Mouse (Mus musculus) heart, embryonic 12.5 days (tissue): ENCODE results near the gene Tesc. TPM values are rescaled to one million over a fixed set of nuclear protein-coding genes. Genes with fewer than 3 reads are reported as not detected.

Source experiments
- ATAC-seq: fragments of 200-750 bp; cut with Nextera tagmentation; 2 replicates; pipeline ENCODE4 v1.8.0; 2017; ENCODE audit warnings: moderate TSS enrichment, moderate library complexity; ENCODE audit not compliant: insufficient number of reproducible peaks, low FRiP score
- H3K27ac ChIP-seq: fragments of 300-500 bp; sonication (generic); 2 replicates; pipeline ENCODE4 v1.5.1; 2016; ENCODE audit warnings: mild to moderate bottlenecking, moderate library complexity; ENCODE audit not compliant: poor library complexity, severe bottlenecking
- H3K27me3 ChIP-seq: fragments of 300-500 bp; sonication (generic); replicated peaks from 2 replicates; pipeline ENCODE4 v1.6.1; 2016; ENCODE audit warnings: mild to moderate bottlenecking, moderate library complexity
- H3K36me3 ChIP-seq: fragments of 300-500 bp; sonication (generic); 2 replicates; pipeline ENCODE4 v1.6.1; 2016; ENCODE audit warnings: mild to moderate bottlenecking, moderate library complexity
- H3K4me1 ChIP-seq: fragments of 300-500 bp; sonication (generic); replicated peaks from 2 replicates; pipeline ENCODE4 v1.6.1; 2016; ENCODE audit warnings: mild to moderate bottlenecking
- H3K4me2 ChIP-seq: fragments of 300-500 bp; sonication (generic); 2 replicates; pipeline ENCODE4 v1.6.1; 2016; ENCODE audit warnings: mild to moderate bottlenecking, moderate library complexity
- H3K4me3 ChIP-seq: fragments of 300-500 bp; sonication (generic); 2 replicates; pipeline ENCODE4 v1.5.1; 2016; ENCODE audit warnings: mild to moderate bottlenecking
- H3K9ac ChIP-seq: fragments of 300-500 bp; sonication (generic); 2 replicates; pipeline ENCODE4 v1.6.1; 2016; ENCODE audit warnings: mild to moderate bottlenecking, moderate library complexity
- H3K9me3 ChIP-seq: fragments of 300-500 bp; sonication (generic); replicated peaks from 2 replicates; pipeline ENCODE4 v1.6.1; 2016; ENCODE audit warnings: mild to moderate bottlenecking, moderate library complexity
- WGBS: fragments of 180-500 bp; shearing (Covaris S2); methylation state at CpG from one replicate; pipeline ENCODE4 v1.1.7; 2016; 5-methylcytosine and 5-hydroxymethylcytosine counted together
- polyA plus RNA-seq: library from polyadenylated mRNA; unstranded; fragments of >200 nt; fragmentation: Nextera tagmentation; extraction: Ambion mirVana; gene quantifications from 2 replicates; pipeline ENCODE4 v1.2.1, GENCODE M21; 2016

The Tesc gene
- polyA plus RNA-seq, 1 experiment from 2014 or later: 20.4 TPM

DNA sequence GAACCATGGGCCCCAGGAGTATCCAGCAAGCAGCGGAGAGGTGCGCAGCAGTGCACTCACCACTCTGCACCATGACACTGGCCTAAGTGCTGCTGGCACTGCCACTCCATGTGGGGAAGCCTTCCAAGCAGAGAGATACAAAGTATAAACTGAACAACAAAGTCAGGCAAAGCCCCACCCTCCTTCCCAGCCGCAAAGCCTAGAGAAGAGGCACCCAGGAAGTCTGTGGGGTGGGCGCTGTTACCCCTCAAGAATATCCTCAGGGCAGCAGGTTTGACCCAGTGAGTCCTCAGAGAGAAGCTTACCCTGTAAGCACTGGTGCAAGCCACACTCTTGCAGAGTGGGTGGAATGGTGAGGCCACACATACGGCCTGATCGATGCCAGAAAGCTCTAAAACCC, 62.6 kb downstream of the Tesc start:
- no peak for ATAC-seq
- Histone ChIP-seq H3K4me2 (0 out of 2 replicates have a peak overlapping the region, but pooled peaks have one; percentile 23), H3K27me3 (no peaks in the 10 kb centered on the region), H3K9ac (no peak overlapping the region), H3K9me3 (no peaks in the 10 kb centered on the region), H3K27ac (0 out of 2 replicates have a peak overlapping the region, but pooled peaks have one; percentile 50), H3K36me3 (peaks cover 52% of the 10 kb centered on the region), H3K4me3 (no peak overlapping the region), H3K4me1 (peaks cover 49% of the 10 kb centered on the region)
- WGBS: 94% methylated on average over 6 of the region's 6 CpGs

DNA sequence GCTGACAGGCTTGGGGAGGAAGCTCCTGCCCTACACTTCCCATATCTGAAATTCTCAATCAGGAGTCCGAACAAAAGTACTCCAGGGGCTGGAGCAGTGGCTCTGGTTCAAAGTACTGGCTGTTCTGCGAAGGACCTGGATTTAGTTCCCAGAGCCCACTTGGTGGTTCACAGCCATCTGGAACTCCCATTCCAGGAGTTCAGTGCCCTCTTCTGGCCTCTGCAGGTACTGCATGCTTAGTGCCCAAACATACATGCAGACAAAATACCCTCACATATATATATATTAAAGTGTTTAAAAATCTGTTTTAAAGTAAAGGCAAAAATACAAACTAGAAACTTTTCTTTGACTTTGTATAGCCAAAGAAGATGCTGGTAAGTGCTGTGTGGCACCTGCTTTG, 63.3 kb downstream of the Tesc start:
- Histone ChIP-seq H3K9me3 (no peaks in the 10 kb centered on the region), H3K27me3 (no peaks in the 10 kb centered on the region), H3K27ac (no peak overlapping the region), H3K36me3 (peaks cover 59% of the 10 kb centered on the region), H3K4me1 (peaks cover 42% of the 10 kb centered on the region), H3K9ac (no peak overlapping the region), H3K4me2 (no peak overlapping the region), H3K4me3 (no peak overlapping the region)
- 91% methylated on average over 2 of the region's 2 CpGs for WGBS
- no peak for ATAC-seq

DNA sequence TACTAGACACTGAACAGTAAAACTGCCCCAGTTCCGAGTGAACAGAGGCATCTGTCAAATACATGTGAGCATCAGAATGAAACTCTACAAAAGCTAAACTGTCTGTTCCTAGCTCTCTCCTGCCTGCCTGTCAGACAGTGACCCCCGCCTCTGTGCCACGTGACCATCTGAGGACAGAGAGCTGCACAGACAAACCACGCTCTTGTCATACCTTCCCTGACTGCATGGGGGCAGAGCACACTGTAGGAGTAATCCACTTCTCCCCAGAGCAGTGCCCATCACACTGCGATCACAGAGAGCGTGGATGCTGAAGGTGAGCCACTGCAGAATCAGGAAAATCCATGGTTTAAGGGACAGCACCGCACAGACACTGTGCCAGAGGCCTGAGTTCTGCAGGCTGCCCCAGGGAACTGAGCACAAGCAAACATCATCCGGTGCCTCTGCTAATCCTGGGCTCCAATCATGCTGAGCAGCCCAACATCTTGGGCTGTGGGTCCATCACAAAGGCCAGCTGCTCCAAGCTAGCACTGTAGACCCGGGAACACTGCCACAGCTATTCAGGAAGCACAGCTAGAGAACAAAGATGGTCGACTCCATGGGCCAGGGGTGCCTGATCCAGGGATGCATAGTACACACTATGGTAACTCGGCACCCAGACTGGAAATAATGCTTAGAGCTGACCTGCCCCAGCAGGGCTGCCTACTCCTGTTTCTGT, 65.9 kb downstream of the Tesc start:
- peaks cover 23% of the 10 kb centered on the region for H3K4me1 ChIP-seq
- 77% methylated on average over 11 of the region's 11 CpGs for WGBS
- H3K9ac ChIP-seq: no peak overlapping the region
- H3K4me3 ChIP-seq: no peak overlapping the region
- no peaks in the 10 kb centered on the region for H3K27me3 ChIP-seq
- no peak overlapping the region for H3K4me2 ChIP-seq
- peaks cover 69% of the 10 kb centered on the region for H3K36me3 ChIP-seq
- H3K27ac ChIP-seq: no peak overlapping the region
- H3K9me3 ChIP-seq: no peaks in the 10 kb centered on the region
- 0 out of 2 replicates have a peak, but pooled peaks have one; percentile 51 for ATAC-seq

DNA sequence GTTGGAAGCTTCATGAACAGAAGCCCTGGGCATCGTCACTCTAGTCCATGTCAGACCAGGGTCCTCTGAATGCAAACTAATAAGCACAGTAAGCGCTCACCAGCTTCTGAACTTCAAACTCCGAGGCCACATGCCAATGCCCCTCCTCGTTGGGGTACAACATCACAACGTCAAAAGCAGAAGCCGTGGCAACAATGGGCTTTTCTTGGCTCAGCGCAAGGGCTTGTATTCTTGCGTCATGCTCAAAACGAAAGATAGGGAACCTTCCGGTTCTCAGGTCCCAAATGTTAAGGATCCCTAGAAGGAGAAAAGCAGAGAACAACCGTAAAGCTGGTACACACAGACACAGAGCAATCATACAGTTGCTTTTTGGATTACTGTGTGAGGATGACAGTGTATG, 67.9 kb downstream of the Tesc start:
- H3K27me3 ChIP-seq: no peaks in the 10 kb centered on the region
- H3K27ac ChIP-seq: no peak overlapping the region
- WGBS: 87% methylated on average over 11 of the region's 11 CpGs
- H3K9ac ChIP-seq: no peak overlapping the region
- H3K9me3 ChIP-seq: no peaks in the 10 kb centered on the region
- H3K4me2 ChIP-seq: no peak overlapping the region
- H3K4me3 ChIP-seq: no peak overlapping the region
- peaks cover 22% of the 10 kb centered on the region for H3K4me1 ChIP-seq
- peaks cover 65% of the 10 kb centered on the region for H3K36me3 ChIP-seq
- no peak for ATAC-seq

DNA sequence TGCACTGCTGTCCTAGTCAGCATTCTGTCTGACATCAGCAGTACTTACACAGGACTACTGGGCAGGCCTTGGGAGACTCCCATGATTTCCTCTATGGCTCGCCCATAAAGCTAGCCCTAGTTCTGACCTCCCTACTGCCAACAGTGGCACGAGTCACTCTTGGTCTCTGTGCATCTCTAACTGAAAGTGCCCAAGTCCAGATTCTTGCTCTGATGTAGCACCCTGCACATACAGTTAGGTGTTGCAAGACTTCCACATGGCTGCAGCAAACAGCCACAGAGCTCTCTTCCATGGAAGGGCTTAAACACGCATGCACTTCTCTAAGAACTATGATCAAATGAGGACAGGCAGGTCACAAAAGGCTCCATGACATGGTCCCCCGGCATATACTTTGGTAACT, 68.3 kb downstream of the Tesc start:
- Histone ChIP-seq H3K27ac (no peak overlapping the region), H3K27me3 (no peaks in the 10 kb centered on the region), H3K4me2 (no peak overlapping the region), H3K36me3 (peaks cover 65% of the 10 kb centered on the region), H3K4me3 (no peak overlapping the region), H3K9ac (no peak overlapping the region), H3K4me1 (peaks cover 26% of the 10 kb centered on the region), H3K9me3 (no peaks in the 10 kb centered on the region)
- no peak for ATAC-seq
- 92% methylated on average over 4 of the region's 4 CpGs for WGBS

DNA sequence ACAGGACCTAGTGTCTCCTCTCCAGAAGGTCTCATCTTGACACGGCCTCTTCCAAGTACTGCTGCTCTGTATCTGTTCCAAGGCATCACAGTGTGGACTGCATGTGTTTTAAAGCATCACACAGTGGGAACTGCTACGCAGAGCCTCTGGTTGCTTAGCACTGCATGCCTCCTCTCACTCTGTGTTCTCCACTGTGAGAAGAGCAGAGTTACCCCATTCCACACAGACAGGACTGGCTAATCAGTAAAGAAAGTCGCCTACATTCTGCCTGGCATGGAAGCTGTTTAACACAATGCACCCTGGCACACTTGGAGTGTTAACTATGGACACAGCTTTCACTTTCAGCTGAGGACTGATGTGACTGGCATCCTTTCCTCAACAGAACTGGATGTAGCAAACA, 68.8 kb downstream of the Tesc start:
- peaks cover 63% of the 10 kb centered on the region for H3K36me3 ChIP-seq
- no peak overlapping the region for H3K4me3 ChIP-seq
- no peaks in the 10 kb centered on the region for H3K9me3 ChIP-seq
- H3K4me1 ChIP-seq: peaks cover 27% of the 10 kb centered on the region
- no peak overlapping the region for H3K4me2 ChIP-seq
- no peak overlapping the region for H3K27ac ChIP-seq
- 87% methylated on average over 3 of the region's 3 CpGs for WGBS
- no peaks in the 10 kb centered on the region for H3K27me3 ChIP-seq
- H3K9ac ChIP-seq: no peak overlapping the region
- ATAC-seq: no peak

DNA sequence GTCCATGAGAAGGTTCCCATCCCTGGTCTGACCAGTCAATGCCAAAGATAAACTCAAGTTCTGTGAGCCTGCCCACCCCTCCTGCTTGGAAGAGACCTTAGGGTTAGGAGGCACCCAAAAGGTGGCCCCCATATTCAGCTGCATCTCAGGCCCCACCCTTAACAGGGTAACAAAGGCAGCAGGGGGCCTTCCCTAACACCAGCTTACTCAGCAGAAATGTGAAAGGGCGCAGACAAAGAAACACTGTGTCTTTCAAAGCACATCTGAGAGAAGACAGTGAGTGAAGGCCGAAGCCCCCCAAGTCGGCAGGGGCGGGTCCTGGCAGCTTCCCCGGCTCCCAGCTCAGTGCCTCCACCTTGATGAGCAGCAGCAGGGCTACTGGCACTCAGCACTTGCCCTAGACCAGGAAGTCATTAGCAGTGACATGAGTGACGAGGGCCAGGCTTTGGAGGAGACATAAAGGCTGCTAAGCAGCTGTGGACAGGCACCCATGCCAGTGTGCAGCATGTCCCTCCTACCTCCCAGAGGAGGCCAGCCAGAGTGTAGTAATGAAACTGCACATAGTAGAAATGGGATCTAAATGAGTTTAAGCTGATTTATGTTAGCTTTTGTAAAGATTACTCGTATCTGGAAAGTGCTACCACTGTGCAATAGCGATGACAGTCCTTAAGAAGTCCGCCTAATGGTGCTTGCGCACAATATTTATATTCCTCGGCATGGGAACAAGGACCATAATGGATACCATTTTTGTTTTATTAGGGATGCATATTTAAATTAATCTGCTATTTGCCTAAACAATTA, 71.7 kb downstream of the Tesc start:
- Histone ChIP-seq H3K27ac (no peak overlapping the region), H3K9me3 (no peaks in the 10 kb centered on the region), H3K27me3 (no peaks in the 10 kb centered on the region), H3K9ac (no peak overlapping the region), H3K36me3 (peaks cover 34% of the 10 kb centered on the region), H3K4me3 (no peak overlapping the region), H3K4me1 (peaks cover 27% of the 10 kb centered on the region), H3K4me2 (no peak overlapping the region)
- WGBS: 58% methylated on average over 11 of the region's 11 CpGs
- ATAC-seq: no peak

DNA sequence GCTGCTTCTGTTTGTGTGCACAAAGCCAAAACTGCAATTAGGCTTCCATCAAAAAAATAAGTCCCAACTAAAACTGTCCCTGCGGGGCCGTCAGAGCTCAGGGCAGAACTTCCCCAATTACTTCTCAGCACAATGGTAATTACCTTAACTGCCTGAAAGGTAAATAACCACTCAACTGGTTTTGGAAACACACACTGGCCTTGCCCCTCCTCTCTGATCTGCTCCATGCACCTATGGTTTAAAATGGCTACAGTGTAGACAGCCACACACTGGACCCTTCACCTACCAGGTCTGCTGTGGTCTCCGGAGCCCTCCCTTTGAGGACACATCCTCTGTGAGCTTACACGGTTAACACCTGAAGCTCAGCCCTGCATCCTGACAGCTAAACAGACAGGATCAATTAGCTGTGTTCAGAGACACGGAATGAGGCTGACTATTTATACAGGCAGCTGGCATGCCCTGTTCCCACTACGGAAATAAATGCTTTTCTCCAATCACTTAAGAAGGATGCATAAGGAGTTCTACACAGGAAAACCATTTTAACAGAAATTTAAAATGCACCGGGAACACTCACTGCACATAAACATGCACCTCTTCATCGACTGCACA, 72.4 kb downstream of the Tesc start:
- H3K4me3 ChIP-seq: no peak overlapping the region
- H3K36me3 ChIP-seq: peaks cover 29% of the 10 kb centered on the region
- H3K9ac ChIP-seq: no peak overlapping the region
- no peak for ATAC-seq
- H3K4me1 ChIP-seq: peaks cover 27% of the 10 kb centered on the region
- no peak overlapping the region for H3K27ac ChIP-seq
- no peaks in the 10 kb centered on the region for H3K27me3 ChIP-seq
- H3K4me2 ChIP-seq: no peak overlapping the region
- 85% methylated on average over 8 of the region's 8 CpGs for WGBS
- H3K9me3 ChIP-seq: no peaks in the 10 kb centered on the region

DNA sequence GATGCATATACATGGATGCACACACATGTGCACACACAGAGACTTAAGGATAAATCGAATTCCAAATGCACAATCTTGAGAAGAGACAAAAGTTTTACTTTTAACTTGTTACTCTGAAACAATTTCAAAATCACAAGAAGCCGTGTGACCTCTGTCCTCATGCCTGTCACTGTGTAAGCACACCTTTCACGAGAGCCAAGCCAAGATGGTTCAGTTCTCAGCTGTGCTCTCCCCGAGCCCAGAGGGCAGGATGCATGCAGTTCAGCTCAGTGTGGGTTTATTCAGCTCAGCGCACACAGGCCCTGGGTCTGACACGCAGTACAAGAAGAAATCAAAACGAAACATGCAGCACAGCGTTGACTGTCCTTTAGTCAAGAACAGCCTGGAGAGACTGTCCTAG, 78.0 kb downstream of the Tesc start:
- Histone ChIP-seq H3K9ac (no peak overlapping the region), H3K36me3 (peaks cover 39% of the 10 kb centered on the region), H3K27me3 (no peaks in the 10 kb centered on the region), H3K27ac (no peak overlapping the region), H3K4me1 (peaks cover 30% of the 10 kb centered on the region), H3K4me3 (no peak overlapping the region), H3K9me3 (no peaks in the 10 kb centered on the region), H3K4me2 (no peak overlapping the region)
- WGBS: 91% methylated on average over 8 of the region's 8 CpGs
- no peak for ATAC-seq

DNA sequence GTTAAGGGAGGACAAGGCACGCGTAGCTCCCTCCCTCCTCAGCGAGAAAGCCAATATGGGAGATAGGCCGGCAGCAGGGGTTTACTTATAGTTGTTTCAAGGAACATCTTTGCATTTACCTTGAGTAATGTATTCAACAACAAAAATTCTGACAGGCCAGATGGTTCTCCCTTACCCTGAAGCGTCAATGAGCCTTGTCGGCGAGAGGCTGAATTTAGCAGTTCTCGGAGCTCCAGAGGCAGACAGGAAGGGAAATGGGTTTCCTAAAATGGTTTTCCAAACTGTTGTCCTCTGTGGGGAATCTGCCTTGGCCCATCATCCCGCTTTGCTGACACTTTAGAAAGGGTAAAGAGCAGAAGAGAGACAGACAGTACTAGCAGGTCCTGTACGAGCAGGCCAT, 79.1 kb downstream of the Tesc start:
- Histone ChIP-seq H3K4me3 (no peak overlapping the region), H3K27me3 (no peaks in the 10 kb centered on the region), H3K9me3 (no peaks in the 10 kb centered on the region), H3K4me1 (peaks cover 26% of the 10 kb centered on the region), H3K9ac (no peak overlapping the region), H3K27ac (no peak overlapping the region), H3K4me2 (no peak overlapping the region), H3K36me3 (peaks cover 45% of the 10 kb centered on the region)
- no peak for ATAC-seq
- WGBS: 87% methylated on average over 10 of the region's 10 CpGs

DNA sequence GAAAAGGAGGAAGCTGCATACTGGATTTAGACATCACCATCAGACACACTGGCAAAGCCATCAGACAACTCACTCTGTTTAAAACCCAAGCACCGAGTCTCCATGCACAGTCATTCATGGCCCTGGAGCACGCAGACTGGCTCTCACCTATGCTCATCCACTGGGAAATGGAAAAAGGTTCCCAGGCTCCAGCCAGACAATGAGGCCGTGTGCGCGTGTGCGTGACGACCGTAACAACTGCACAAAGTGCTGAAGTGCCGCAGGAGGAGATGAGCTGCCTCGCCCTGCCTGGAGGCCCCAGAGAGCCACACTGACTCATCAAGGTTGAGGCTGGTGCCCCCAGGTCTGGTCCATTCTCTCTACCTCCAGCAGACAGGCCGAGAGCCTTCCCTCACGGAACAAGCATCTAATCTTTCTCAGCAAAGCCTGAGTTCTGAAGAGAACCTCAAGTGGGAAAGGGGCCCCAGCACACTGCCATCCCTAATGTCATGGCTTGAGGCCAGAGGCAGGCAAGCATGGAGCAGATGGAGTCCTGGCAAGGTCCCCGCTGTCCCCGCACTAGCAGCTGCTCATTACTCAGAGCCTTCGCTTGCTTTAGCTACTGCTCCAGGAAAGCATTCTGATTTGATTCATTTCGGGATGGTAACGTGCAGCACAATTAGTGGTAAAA, 80.7 kb downstream of the Tesc start:
- Histone ChIP-seq H3K27ac (peak overlapping the region; percentile 19; the same call in 1 of the 2 replicates), H3K36me3 (peaks cover 57% of the 10 kb centered on the region), H3K4me1 (peaks cover 26% of the 10 kb centered on the region), H3K4me3 (no peak overlapping the region), H3K9ac (no peak overlapping the region), H3K27me3 (no peaks in the 10 kb centered on the region), H3K9me3 (no peaks in the 10 kb centered on the region), H3K4me2 (no peak overlapping the region)
- 0 out of 2 replicates have a peak, but pooled peaks have one; percentile 31 for ATAC-seq
- 76% methylated on average over 17 of the region's 17 CpGs for WGBS
